Mouse (Mus musculus) heart, embryonic 14.5 days (tissue): ENCODE data around the gene Arl15. TPM values are rescaled to one million over a fixed set of nuclear protein-coding genes. Genes with fewer than 3 reads are reported as not detected.
A peak's percentile ranks its signal among the peaks of the same experiment; 100 is the strongest.

Source experiments
- ATAC-seq: fragments of 200-750 bp; cut with Nextera tagmentation; 2 replicates; pipeline ENCODE4 v1.8.0; 2017; ENCODE audit warnings: low read depth, moderate TSS enrichment; ENCODE audit not compliant: insufficient number of reproducible peaks, insufficient read depth, low FRiP score
- H3K27ac ChIP-seq, 2 experiments: fragments of 200-500 bp in 1 of 2; fragments of 300-500 bp in 1 of 2; sonication (generic) in 1 of 2; replicated peaks in 1 of 2; 2 replicates each; pipeline ENCODE4 v1.5.1; 2012 to 2014; ENCODE audit warnings: low read depth in 2 of 2, low read length in 2 of 2, control low read depth in 1 of 2, mild to moderate bottlenecking in 1 of 2, mixed read lengths in 1 of 2; ENCODE audit not compliant: control insufficient read depth in 1 of 2, insufficient read depth in 1 of 2
- H3K27me3 ChIP-seq: fragments of 300-500 bp; sonication (generic); 2 replicates; pipeline ENCODE4 v1.6.1; 2014; ENCODE audit warnings: mild to moderate bottlenecking, low read length, control low read depth; ENCODE audit not compliant: control insufficient read depth, insufficient read depth
- H3K36me3 ChIP-seq: fragments of 300-500 bp; sonication (generic); 2 replicates; pipeline ENCODE4 v1.6.1; 2014; ENCODE audit warnings: mild to moderate bottlenecking, control low read depth, low read length, mixed read lengths; ENCODE audit not compliant: control insufficient read depth, insufficient read depth
- H3K4me1 ChIP-seq, 2 experiments: fragments of 200-500 bp in 1 of 2; fragments of 300-500 bp in 1 of 2; sonication (generic) in 1 of 2; 2 replicates each; pipeline ENCODE4 v1.6.1; 2012 to 2014; ENCODE audit warnings: low read length in 2 of 2, control low read depth in 1 of 2, mixed read lengths in 1 of 2; ENCODE audit not compliant: control insufficient read depth in 2 of 2, insufficient read depth in 2 of 2
- H3K4me2 ChIP-seq: fragments of 300-500 bp; sonication (generic); 2 replicates; pipeline ENCODE4 v1.6.1; 2014; ENCODE audit warnings: mild to moderate bottlenecking, low read length
- H3K4me3 ChIP-seq, 2 experiments: fragments of 200-500 bp in 1 of 2; fragments of 300-500 bp in 1 of 2; sonication (generic) in 1 of 2; 2 replicates each; pipeline ENCODE4 v1.5.1; 2012 to 2014; ENCODE audit warnings: low read length in 2 of 2, mild to moderate bottlenecking in 2 of 2, control low read depth in 1 of 2, low read depth in 1 of 2, moderate library complexity in 1 of 2; ENCODE audit not compliant: control insufficient read depth in 1 of 2, insufficient read depth in 1 of 2
- H3K9ac ChIP-seq: fragments of 300-500 bp; sonication (generic); 2 replicates; pipeline ENCODE4 v1.6.1; 2014; ENCODE audit warnings: mild to moderate bottlenecking, low read length
- H3K9me3 ChIP-seq: fragments of 300-500 bp; sonication (generic); 2 replicates; pipeline ENCODE4 v1.6.1; 2016; ENCODE audit warnings: low read length, control low read depth; ENCODE audit not compliant: control insufficient read depth
- whole genome bisulfite sequencing: fragments of 180-500 bp; shearing (Covaris S2); extraction: QIAGEN DNeasy Blood & Tissue Kit; methylation state at CpG from one replicate; pipeline ENCODE4 v1.1.7; 2014; 5-methylcytosine and 5-hydroxymethylcytosine counted together
- polyA plus RNA-seq: library from polyadenylated mRNA; unstranded; fragments of >200 nt; fragmentation: Nextera tagmentation; extraction: Ambion mirVana; gene quantifications from 2 replicates; pipeline ENCODE4 v1.2.1, GENCODE M21; 2014

Gene Arl15
- 8.0 and 8.3 TPM in 2 replicates for polyA plus RNA-seq

- WGBS: under 1% methylated on average over 48 of the region's 49 CpGs
Measured at GRCm38 (mm10) chr13:113794039-113794704, at the start of gene Arl15. Gene Arl15, plus strand, starts transcription at chr13:113794505.

GRCm38 (mm10) chr13:113745301-113745700, 49.0 kb upstream of the Arl15 start:
- no peak for ATAC-seq
- WGBS: 53% methylated on average over 2 of the region's 2 CpGs
- no peak overlapping the region for H3K9ac ChIP-seq
- H3K36me3 ChIP-seq: no peaks in the 10 kb centered on the region
- no peaks in the 10 kb centered on the region for H3K9me3 ChIP-seq
- H3K4me3 ChIP-seq: no peak overlapping the region
- H3K27me3 ChIP-seq: no peaks in the 10 kb centered on the region
- no peaks in the 10 kb centered on the region for H3K4me1 ChIP-seq
- H3K27ac ChIP-seq: no peak overlapping the region
- no peak overlapping the region for H3K4me2 ChIP-seq

More at GRCm38 (mm10) chr13:113794039-113794704, at the start of gene Arl15:
- Histone ChIP-seq H3K4me2 (peak within 1 kb of the TSS; percentile 82), H3K9ac (peak within 1 kb of the TSS; percentile 94), H3K9me3 (no peaks in the 10 kb centered on the region), H3K27ac (peak within 1 kb of the TSS; percentile 92 to 94), H3K27me3 (no peaks in the 10 kb centered on the region), H3K4me1 (peaks cover 6 to 21% of the 10 kb centered on the region in 2 experiments; a peak in 3 of 4 replicates), H3K36me3 (no peaks in the 10 kb centered on the region), H3K4me3 (peak within 1 kb of the TSS; percentile 69 to 83)
- peak; percentile 97 for ATAC-seq

- H3K4me1 ChIP-seq: no peaks in the 10 kb centered on the region
- H3K4me3 ChIP-seq: no peak overlapping the region
- no peak overlapping the region for H3K27ac ChIP-seq
- H3K9ac ChIP-seq: no peak overlapping the region
- H3K27me3 ChIP-seq: no peaks in the 10 kb centered on the region
- WGBS: 59% methylated on average over 5 of the region's 5 CpGs
- no peak overlapping the region for H3K4me2 ChIP-seq
- no peak for ATAC-seq
- H3K9me3 ChIP-seq: no peaks in the 10 kb centered on the region
- no peaks in the 10 kb centered on the region for H3K36me3 ChIP-seq
Measured at GRCm38 (mm10) chr13:113750766-113751165, 43.5 kb upstream of the Arl15 start.

DNA sequence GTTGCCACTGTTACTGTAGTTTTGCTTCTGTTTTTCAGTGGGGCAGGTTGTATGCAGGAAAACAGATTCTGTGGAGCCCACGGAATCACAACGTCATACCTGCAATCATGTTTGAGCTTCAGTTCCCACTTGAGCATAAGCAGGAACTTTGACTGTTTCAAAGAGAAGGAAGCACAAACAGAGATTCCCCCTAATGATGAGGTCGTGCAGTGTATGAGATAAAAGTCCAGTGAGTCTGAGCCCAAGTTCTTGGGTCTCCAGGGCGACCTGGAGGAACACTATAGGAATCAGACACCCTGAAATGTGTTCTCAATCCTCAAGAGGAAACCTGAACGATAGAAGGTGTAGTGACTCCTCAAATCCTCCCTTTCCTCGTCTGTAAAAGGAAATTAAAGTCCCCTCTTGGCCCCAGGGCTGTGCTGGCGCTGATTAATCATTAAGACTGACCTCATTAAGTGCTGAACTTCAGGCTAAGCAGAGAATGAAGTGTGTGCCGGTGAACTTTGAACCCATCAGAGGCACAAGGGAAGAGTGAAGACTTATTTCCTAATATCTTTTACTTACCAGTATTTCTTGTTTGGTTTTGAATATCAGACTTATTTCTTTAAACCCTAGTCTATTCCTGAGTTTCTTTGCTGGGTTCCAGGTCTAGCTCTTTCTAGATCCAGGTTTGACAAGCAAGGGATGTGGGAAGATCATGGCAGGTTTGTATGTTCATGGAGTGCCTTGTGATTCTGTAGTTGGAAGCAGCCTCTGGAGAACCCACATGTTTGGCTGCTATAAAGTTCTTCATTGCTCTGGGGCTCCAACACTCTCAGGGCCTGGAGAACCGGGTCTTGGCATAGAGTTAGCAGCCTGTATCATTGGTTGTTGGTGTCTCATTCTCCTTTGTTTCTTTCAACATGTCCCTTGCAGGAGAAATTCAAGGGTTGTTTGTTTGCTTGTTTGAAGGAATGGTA, 39.3 kb upstream of the Arl15 start:
- Histone ChIP-seq H3K9ac (no peak overlapping the region), H3K36me3 (no peaks in the 10 kb centered on the region), H3K4me3 (no peak overlapping the region), H3K4me2 (no peak overlapping the region), H3K4me1 (no peaks in the 10 kb centered on the region), H3K9me3 (no peaks in the 10 kb centered on the region), H3K27ac (no peak overlapping the region), H3K27me3 (no peaks in the 10 kb centered on the region)
- 65% methylated on average over 9 of the region's 9 CpGs for WGBS
- no peak for ATAC-seq

DNA sequence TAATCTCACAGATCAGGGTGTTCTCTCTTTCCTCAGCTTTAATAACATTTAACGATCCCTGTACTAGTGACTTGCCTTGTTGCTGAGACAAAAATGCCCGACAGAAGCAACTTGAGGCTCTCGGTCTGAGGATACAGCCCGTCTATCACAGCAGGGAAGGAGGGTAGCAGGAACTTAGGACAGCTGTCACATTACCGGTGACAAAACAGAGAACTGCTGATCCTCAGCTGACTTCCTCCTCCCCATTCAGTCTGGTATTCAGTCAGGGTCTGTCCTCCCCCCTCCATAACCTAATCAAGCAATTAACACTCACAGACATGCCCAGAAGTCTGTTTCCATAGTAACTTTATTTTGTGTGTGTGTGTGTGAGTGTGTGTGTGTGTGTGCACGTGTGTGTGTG, 38.5 kb upstream of the Arl15 start:
- 51% methylated on average over 6 of the region's 6 CpGs for WGBS
- no peak overlapping the region for H3K4me2 ChIP-seq
- H3K4me1 ChIP-seq: no peaks in the 10 kb centered on the region
- no peak overlapping the region for H3K27ac ChIP-seq
- no peak overlapping the region for H3K9ac ChIP-seq
- no peaks in the 10 kb centered on the region for H3K27me3 ChIP-seq
- no peaks in the 10 kb centered on the region for H3K9me3 ChIP-seq
- no peak for ATAC-seq
- H3K4me3 ChIP-seq: no peak overlapping the region
- no peaks in the 10 kb centered on the region for H3K36me3 ChIP-seq

- H3K4me2 ChIP-seq: no peak overlapping the region
- H3K9ac ChIP-seq: no peak overlapping the region
- H3K4me3 ChIP-seq: no peak overlapping the region
- no peaks in the 10 kb centered on the region for H3K9me3 ChIP-seq
- H3K36me3 ChIP-seq: no peaks in the 10 kb centered on the region
- H3K4me1 ChIP-seq: no peaks in the 10 kb centered on the region
- H3K27ac ChIP-seq: no peak overlapping the region
- WGBS: 89% methylated on average over 11 of the region's 11 CpGs
- no peaks in the 10 kb centered on the region for H3K27me3 ChIP-seq
- no peak for ATAC-seq
Measured at GRCm38 (mm10) chr13:113761717-113762116, 32.6 kb upstream of the Arl15 start.

DNA sequence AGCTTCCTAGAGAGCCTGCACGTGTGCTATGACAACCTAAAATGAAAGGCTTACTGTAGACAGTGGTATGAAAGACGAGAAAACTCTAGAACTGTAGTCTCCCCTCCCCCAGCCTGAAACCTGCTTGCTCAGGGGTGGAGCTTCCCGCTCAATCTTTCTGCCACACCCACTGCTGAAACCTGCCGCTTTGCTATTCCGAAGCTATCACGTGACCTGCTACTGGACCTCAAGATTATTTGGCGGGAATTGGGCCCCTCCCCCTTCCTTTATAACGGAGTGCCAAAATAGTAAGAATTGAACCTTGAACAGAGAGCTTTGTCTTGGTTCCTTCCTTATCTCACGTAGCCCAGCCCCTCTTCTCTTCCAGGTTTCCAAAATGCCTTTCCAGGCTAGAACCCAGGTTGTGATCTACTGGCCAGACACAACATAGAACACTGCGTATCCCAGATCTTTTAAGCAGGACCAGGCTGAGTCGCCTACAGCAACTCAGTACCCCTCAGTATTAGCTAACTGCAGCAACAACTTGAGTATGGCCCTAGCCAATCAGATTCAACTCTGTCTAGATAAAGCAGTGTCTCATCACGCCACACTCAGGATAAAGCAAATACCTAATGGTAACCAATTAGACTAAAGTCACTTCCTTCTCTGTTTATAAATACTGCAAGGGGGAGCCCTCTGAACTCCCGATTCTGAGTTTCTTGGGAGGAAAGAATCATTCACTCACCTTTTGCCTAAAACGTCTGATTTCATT, 31.4 kb upstream of the Arl15 start:
- no peak for ATAC-seq
- Histone ChIP-seq H3K9ac (no peak overlapping the region), H3K36me3 (no peaks in the 10 kb centered on the region), H3K9me3 (no peaks in the 10 kb centered on the region), H3K4me3 (no peak overlapping the region), H3K4me2 (no peak overlapping the region), H3K4me1 (no peaks in the 10 kb centered on the region), H3K27me3 (no peaks in the 10 kb centered on the region), H3K27ac (no peak overlapping the region)
- WGBS: 68% methylated on average over 14 of the region's 14 CpGs
